Mouse (Mus musculus): ENCODE measurements around the gene Zfand4. TPM values are rescaled to one million over a fixed set of nuclear protein-coding genes. Genes with fewer than 3 reads are reported as not detected.
"Not testable (repeated sequence)": the region's sequence is repeated elsewhere in the genome, so short reads cannot be mapped to it uniquely, and the experiment has no call there.

Zfand4 gene
- polyA plus RNA-seq, 1 experiment from 2014 or later, result 12.1 TPM

GRCm38 (mm10) chr6:116331396-116331795, 67.4 kb downstream of the Zfand4 start:
- Histone ChIP-seq H3K9ac (no peak overlapping the region), H3K9me3 (no peaks in the 10 kb centered on the region), H3K27ac (no peak overlapping the region), H3K36me3 (replicated peaks) (no peaks in the 10 kb centered on the region), H3K27me3 (peaks cover 5% of the 10 kb centered on the region; the same call in 1 of the 2 replicates), H3K4me3 (replicated peaks) (no peak overlapping the region), H3K4me1 (no peaks in the 10 kb centered on the region; the same call in 1 of the 2 replicates), H3K4me2 (no peak overlapping the region)
- no peak for ATAC-seq (ENCODE audit: low FRiP score)
- 96% methylated on average over 2 of the region's 2 CpGs for WGBS

GRCm38 (mm10) chr6:116337466-116337834, 73.4 kb downstream of the Zfand4 start:
- WGBS, result 2% methylated on average over 7 of the region's 7 CpGs
- Histone ChIP-seq H3K36me3 (replicated peaks) (peaks cover 5% of the 10 kb centered on the region; the same call in 1 of the 2 replicates), H3K27ac (no peak overlapping the region), H3K27me3 (peaks cover 13% of the 10 kb centered on the region; the same call in 1 of the 2 replicates), H3K9ac (peak overlapping the region; percentile 80), H3K4me2 (peak overlapping the region; percentile 64), H3K4me1 (peaks cover 15% of the 10 kb centered on the region), H3K4me3 (replicated peaks) (peak overlapping the region; percentile 98), H3K9me3 (no peaks in the 10 kb centered on the region)
- ATAC-seq (ENCODE audit: low FRiP score), result no peak; the same call in 1 of the 2 replicates

GRCm38 (mm10) chr6:116337835-116338501, 73.9 kb downstream of the Zfand4 start, which contains the start of gene March8:
Gene March8, plus strand, starts transcription at chr6:116338024.
- H3K9ac ChIP-seq, result peak within 1 kb of the TSS; percentile 80
- WGBS, result under 1% methylated on average over 74 of the region's 75 CpGs
- peak within 1 kb of the TSS; percentile 63 for H3K27ac ChIP-seq

GRCm38 (mm10) chr6:116338520-116338919, 74.5 kb downstream of the Zfand4 start:
- ATAC-seq (ENCODE audit: low FRiP score), result no peak
- H3K4me1 ChIP-seq, result peaks cover 15% of the 10 kb centered on the region
- peak overlapping the region; percentile 98 for H3K4me3 ChIP-seq (replicated peaks)
- peak overlapping the region; percentile 80 for H3K9ac ChIP-seq
- peak overlapping the region; percentile 64 for H3K4me2 ChIP-seq
- no peak overlapping the region for H3K27ac ChIP-seq
- peaks cover 13% of the 10 kb centered on the region; the same call in 1 of the 2 replicates for H3K27me3 ChIP-seq
- peaks cover 5% of the 10 kb centered on the region; the same call in 1 of the 2 replicates for H3K36me3 ChIP-seq (replicated peaks)
- H3K9me3 ChIP-seq, result no peaks in the 10 kb centered on the region
- 9% methylated on average over 8 of the region's 8 CpGs for WGBS

More at GRCm38 (mm10) chr6:116337835-116338501, 73.9 kb downstream of the Zfand4 start, which contains the start of gene March8:
- H3K27me3 ChIP-seq, result peaks cover 13% of the 10 kb centered on the region; the same call in 1 of the 2 replicates
- peak; percentile 97 for ATAC-seq (ENCODE audit: low FRiP score)
- H3K9me3 ChIP-seq, result no peaks in the 10 kb centered on the region
- H3K4me1 ChIP-seq, result peaks cover 15% of the 10 kb centered on the region
- peaks cover 5% of the 10 kb centered on the region; the same call in 1 of the 2 replicates for H3K36me3 ChIP-seq (replicated peaks)
- H3K4me3 ChIP-seq (replicated peaks), result peak within 1 kb of the TSS; percentile 98
- H3K4me2 ChIP-seq, result peak within 1 kb of the TSS; percentile 64

GRCm38 (mm10) chr6:116339088-116339487, 75.1 kb downstream of the Zfand4 start:
- Histone ChIP-seq H3K9me3 (no peaks in the 10 kb centered on the region), H3K27me3 (peaks cover 13% of the 10 kb centered on the region; the same call in 1 of the 2 replicates), H3K36me3 (replicated peaks) (peaks cover 5% of the 10 kb centered on the region; the same call in 1 of the 2 replicates), H3K9ac (0 out of 2 replicates have a peak overlapping the region, but pooled peaks have one; percentile 2), H3K4me3 (replicated peaks) (peak overlapping the region; percentile 10; the same call in 1 of the 2 replicates), H3K4me2 (peak overlapping the region; percentile 64), H3K27ac (no peak overlapping the region), H3K4me1 (peaks cover 15% of the 10 kb centered on the region)
- no peak for ATAC-seq (ENCODE audit: low FRiP score)
- WGBS, result 90% methylated on average over 5 of the region's 5 CpGs

- Histone ChIP-seq H3K4me1 (peaks cover 15% of the 10 kb centered on the region), H3K36me3 (replicated peaks) (peaks cover 5% of the 10 kb centered on the region; the same call in 1 of the 2 replicates), H3K27ac (no peak overlapping the region), H3K4me2 (no peak overlapping the region), H3K9ac (no peak overlapping the region), H3K27me3 (0 out of 2 replicates have a peak, but pooled peaks cover 9% of the 10 kb centered on the region), H3K9me3 (no peaks in the 10 kb centered on the region), H3K4me3 (replicated peaks) (no peak overlapping the region)
- ATAC-seq (ENCODE audit: low FRiP score), result no peak
- 83% methylated on average over 1 of the region's 1 CpGs for WGBS
Observed at GRCm38 (mm10) chr6:116340521-116340920, 76.5 kb downstream of the Zfand4 start.

- 82% methylated on average over 2 of the region's 2 CpGs for WGBS
- no peak overlapping the region for H3K27ac ChIP-seq
- H3K36me3 ChIP-seq (replicated peaks), result no peaks in the 10 kb centered on the region
- no peaks in the 10 kb centered on the region for H3K9me3 ChIP-seq
- ATAC-seq (ENCODE audit: low FRiP score), result no peak
- H3K4me1 ChIP-seq, result no peaks in the 10 kb centered on the region
- H3K9ac ChIP-seq, result no peak overlapping the region
- H3K4me2 ChIP-seq, result no peak overlapping the region
- no peak overlapping the region for H3K4me3 ChIP-seq (replicated peaks)
- no peaks in the 10 kb centered on the region for H3K27me3 ChIP-seq
Observed at GRCm38 (mm10) chr6:116347953-116348352, 83.9 kb downstream of the Zfand4 start.

- H3K27ac ChIP-seq, result no peak overlapping the region
- H3K4me3 ChIP-seq (replicated peaks), result no peak overlapping the region
- H3K9ac ChIP-seq, result no peak overlapping the region
- H3K27me3 ChIP-seq, result no peaks in the 10 kb centered on the region
- H3K9me3 ChIP-seq, result no peaks in the 10 kb centered on the region
- no peaks in the 10 kb centered on the region for H3K4me1 ChIP-seq
- no peak for ATAC-seq (ENCODE audit: low FRiP score)
- no peaks in the 10 kb centered on the region for H3K36me3 ChIP-seq (replicated peaks)
- H3K4me2 ChIP-seq, result no peak overlapping the region
- WGBS, result 90% methylated on average over 3 of the region's 3 CpGs
Observed at GRCm38 (mm10) chr6:116349997-116350396, 86.0 kb downstream of the Zfand4 start.

GRCm38 (mm10) chr6:116350643-116351042, 86.6 kb downstream of the Zfand4 start:
- 87% methylated on average over 6 of the region's 6 CpGs for WGBS
- Histone ChIP-seq H3K27me3 (no peaks in the 10 kb centered on the region), H3K9ac (no peak overlapping the region), H3K27ac (no peak overlapping the region), H3K36me3 (replicated peaks) (no peaks in the 10 kb centered on the region), H3K9me3 (no peaks in the 10 kb centered on the region), H3K4me1 (no peaks in the 10 kb centered on the region), H3K4me3 (replicated peaks) (no peak overlapping the region), H3K4me2 (no peak overlapping the region)
- no peak for ATAC-seq (ENCODE audit: low FRiP score)

- Histone ChIP-seq H3K36me3 (replicated peaks) (no peaks in the 10 kb centered on the region), H3K9ac (no peak overlapping the region), H3K27me3 (no peaks in the 10 kb centered on the region), H3K4me1 (no peaks in the 10 kb centered on the region), H3K9me3 (no peaks in the 10 kb centered on the region), H3K4me2 (no peak overlapping the region), H3K4me3 (replicated peaks) (no peak overlapping the region), H3K27ac (no peak overlapping the region)
- WGBS, result 83% methylated on average over 4 of the region's 4 CpGs
- ATAC-seq (ENCODE audit: low FRiP score), result no peak
Observed at GRCm38 (mm10) chr6:116351534-116351933, 87.5 kb downstream of the Zfand4 start.

GRCm38 (mm10) chr6:116353428-116353827, 89.4 kb downstream of the Zfand4 start:
- Histone ChIP-seq H3K9me3 (no peaks in the 10 kb centered on the region), H3K9ac (no peak overlapping the region), H3K4me3 (replicated peaks) (no peak overlapping the region), H3K27ac (no peak overlapping the region), H3K36me3 (replicated peaks) (no peaks in the 10 kb centered on the region), H3K27me3 (no peaks in the 10 kb centered on the region), H3K4me1 (no peaks in the 10 kb centered on the region), H3K4me2 (no peak overlapping the region)
- ATAC-seq (ENCODE audit: low FRiP score), result no peak
- WGBS, result 83% methylated on average over 1 of the region's 1 CpGs

GRCm38 (mm10) chr6:116356311-116356947, 92.4 kb downstream of the Zfand4 start:
- H3K9me3 ChIP-seq; H3K4me3 ChIP-seq (replicated peaks); H3K36me3 ChIP-seq (replicated peaks); ATAC-seq (ENCODE audit: low FRiP score); H3K9ac ChIP-seq; H3K4me2 ChIP-seq; H3K27ac ChIP-seq; H3K4me1 ChIP-seq; H3K27me3 ChIP-seq: not testable (repeated sequence)
- WGBS, result 73% methylated on average over 8 of the region's 8 CpGs

All from forebrain, embryonic 12.5 days (tissue).